Mouse (Mus musculus) brain, embryonic 18.5 days (tissue): ENCODE measurements around the gene Gm12253.

Experiments
- DNase-seq: peaks from one replicate; pipeline ENCODE4 v3.0.0-alpha.2; 2012; ENCODE audit warnings: low read depth, low spot score

The Gm12253 gene

GRCm38 (mm10) chr11:58432259-58432658, at the start of gene Gm12253:
TSS of gene Gm12253 (plus strand) at chr11:58432559.
- DNase-seq, result no peak

- DNase-seq, result peak; percentile 61
These were observed 32.2 kb upstream of the Gm12253 start for GRCm38 (mm10) chr11:58399985-58400645.

GRCm38 (mm10) chr11:58400655-58401054, 31.7 kb upstream of the Gm12253 start:
- DNase-seq, result peak; percentile 55

GRCm38 (mm10) chr11:58408066-58408465, 24.3 kb upstream of the Gm12253 start:
- DNase-seq, result no peak

GRCm38 (mm10) chr11:58418336-58418735, 14.0 kb upstream of the Gm12253 start:
- DNase-seq, result no peak

- no peak for DNase-seq
These were observed 11.5 kb upstream of the Gm12253 start, which contains the start of gene 1810065E05Rik for GRCm38 (mm10) chr11:58420815-58421214. TSS of gene 1810065E05Rik (plus strand) at chr11:58421111.

- no peak for DNase-seq
These were observed 5.5 kb downstream of the Gm12253 start for GRCm38 (mm10) chr11:58437866-58438265.

GRCm38 (mm10) chr11:58452759-58453158, 20.4 kb downstream of the Gm12253 start, which contains the start of gene Lypd9:
TSS of gene Lypd9 (minus strand) at chr11:58452923.
- no peak for DNase-seq

- DNase-seq, result no peak
These were observed 21.2 kb downstream of the Gm12253 start for GRCm38 (mm10) chr11:58453592-58453991.

GRCm38 (mm10) chr11:58462170-58462569, 29.8 kb downstream of the Gm12253 start, which contains the start of gene Olfr30:
TSS of gene Olfr30 (minus strand) at chr11:58462270.
- DNase-seq, result no peak
